Mouse (Mus musculus): ENCODE data around the gene Ep400. TPM values are rescaled to one million over a fixed set of nuclear protein-coding genes. Genes with fewer than 3 reads are reported as not detected.

The Ep400 gene
- polyA plus RNA-seq (2017; shearing (Covaris generic)): 10 to 100 TPM; 40.3 to 46.5 TPM

GRCm38 (mm10) chr5:110770448-110771158 lies at the start of gene Ep400:
TSS of gene Ep400 (minus strand) at chr5:110770717.

GRCm38 (mm10) chr5:110809667-110810325 lies 39.3 kb upstream of the Ep400 start, which contains the start of gene Ulk1:
TSS of gene Ulk1 (minus strand) at chr5:110810097.

GRCm38 (mm10) chr5:110779998-110780760 lies 9.7 kb upstream of the Ep400 start, which contains the start of gene Pus1:
TSS of gene Pus1 (minus strand) at chr5:110780659.

GRCm38 (mm10) chr5:110652719-110653648 lies 117.5 kb downstream of the Ep400 start, which contains the start of the genes Noc4l and Ddx51:
TSS of gene Noc4l (minus strand) at chr5:110653417.
TSS of gene Ddx51 (plus strand) at chr5:110653451.

Other genes starting within 250 kb of the Ep400 start
- 1 to 10 TPM; 3.6 to 5.8 TPM for gene Galnt9, start 226.4 kb downstream of the Ep400 start, polyA plus RNA-seq (2017; shearing (Covaris generic))
- 10 to 100 TPM; 70.1 to 76.4 TPM for gene Noc4l, start 117.3 kb downstream of the Ep400 start, polyA plus RNA-seq (2017; shearing (Covaris generic))
- 10 to 100 TPM; 25.3 to 31.7 TPM for gene Ddx51, start 117.3 kb downstream of the Ep400 start, polyA plus RNA-seq (2017; shearing (Covaris generic))
- gene Pus1, start 9.9 kb upstream of the Ep400 start, polyA plus RNA-seq (2017; shearing (Covaris generic)): 10 to 100 TPM; 29.6 to 31.9 TPM
- 10 to 100 TPM; 22.4 to 35.2 TPM for gene Ulk1, start 39.4 kb upstream of the Ep400 start, polyA plus RNA-seq (2017; shearing (Covaris generic))
- gene Hscb, start 69.1 kb upstream of the Ep400 start, polyA plus RNA-seq (2017; shearing (Covaris generic)): 10 to 100 TPM; 35.2 to 38.8 TPM
- gene Chek2, start 69.3 kb upstream of the Ep400 start, polyA plus RNA-seq (2017; shearing (Covaris generic)): 10 to 100 TPM in 1 of 2 experiments, 1 to 10 TPM in 1; 6.1 to 10.8 TPM
- gene Ttc28, start 109.1 kb upstream of the Ep400 start, polyA plus RNA-seq (2017; shearing (Covaris generic)): 1 to 10 TPM; 2.3 to 2.8 TPM